Mouse (Mus musculus) lung, postnatal 10 days (tissue): ENCODE results near the gene Fbxo42.

Experiments
- DNase-seq: peaks from one replicate; pipeline ENCODE4 v3.0.0; 2021

Fbxo42 gene

DNA sequence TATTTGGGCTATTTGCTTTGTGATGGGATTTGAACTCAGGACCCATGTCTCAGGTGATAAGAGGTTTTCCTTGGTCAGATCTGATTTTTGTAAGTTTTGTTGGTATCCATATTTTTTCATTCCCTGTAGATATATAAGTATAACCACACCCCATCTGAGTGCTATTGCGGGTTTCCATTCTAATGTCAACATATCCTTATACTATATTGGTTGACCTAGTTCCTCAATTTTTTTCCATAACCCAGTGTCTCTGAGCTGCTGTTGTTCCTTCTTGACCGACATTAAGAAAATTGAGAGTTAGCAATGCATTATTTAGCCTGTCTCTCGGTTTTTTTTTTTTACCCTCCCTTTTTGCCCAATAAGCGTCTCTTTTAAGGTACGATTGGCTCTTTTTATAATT lies 75.0 kb downstream of the Fbxo42 start:
- no peak for DNase-seq

- no peak for DNase-seq
Measured at GRCm38 (mm10) chr4:141228687-141229086, 81.0 kb downstream of the Fbxo42 start.

- no peak for DNase-seq
Measured at GRCm38 (mm10) chr4:141233196-141233595, 85.5 kb downstream of the Fbxo42 start.

- no peak for DNase-seq
Measured at GRCm38 (mm10) chr4:141235537-141236111, 87.9 kb downstream of the Fbxo42 start.

DNA sequence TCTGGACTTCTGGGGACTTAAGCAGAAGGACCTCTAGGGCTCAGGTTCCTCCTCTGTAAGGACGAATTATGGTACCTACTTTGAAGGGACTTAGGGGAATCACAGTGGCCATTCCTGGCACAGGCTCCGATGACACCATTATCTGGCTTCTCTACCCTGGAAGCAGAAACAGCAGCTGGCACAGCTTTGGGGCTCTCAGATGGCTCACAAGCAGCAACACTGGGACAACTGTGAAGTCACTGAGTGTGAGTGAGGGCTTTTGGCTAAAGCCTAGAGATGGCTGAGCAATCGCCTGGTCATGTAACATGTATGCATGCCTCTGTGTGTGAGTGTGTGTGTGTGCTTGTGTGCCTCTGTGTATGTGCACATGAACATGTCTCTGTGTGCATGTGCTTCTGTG lies 89.1 kb downstream of the Fbxo42 start:
- peak; percentile 58 for DNase-seq

GRCm38 (mm10) chr4:141238492-141239387 lies 91.0 kb downstream of the Fbxo42 start:
- no peak for DNase-seq

GRCm38 (mm10) chr4:141239388-141240125 lies 91.8 kb downstream of the Fbxo42 start, which contains the start of gene Arhgef19:
Arhgef19 (plus strand) TSS chr4:141239499.
- peak; percentile 96 for DNase-seq

GRCm38 (mm10) chr4:141240617-141241016 lies 92.9 kb downstream of the Fbxo42 start:
- DNase-seq = peak; percentile 87

DNA sequence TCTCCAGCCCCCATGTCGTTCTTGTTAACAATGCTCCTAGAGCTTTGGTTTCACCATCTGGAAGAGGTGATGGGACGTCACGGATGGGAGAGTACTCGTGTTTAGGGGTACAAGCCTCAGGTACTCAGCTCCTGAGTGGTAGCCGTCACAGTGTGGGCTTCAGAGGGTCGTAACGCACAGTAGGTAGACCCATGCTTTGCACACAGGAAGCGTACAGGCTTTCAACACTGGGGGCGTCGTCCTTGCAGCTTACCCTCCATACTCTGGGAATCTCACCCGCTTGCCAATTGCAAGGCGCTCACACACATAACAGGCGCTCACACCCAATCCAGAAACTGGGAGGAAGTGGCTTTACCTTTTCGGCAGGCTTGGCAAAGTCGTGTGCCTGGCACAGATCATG lies 94.1 kb downstream of the Fbxo42 start:
- no peak for DNase-seq

GRCm38 (mm10) chr4:141242651-141243241 lies 95.0 kb downstream of the Fbxo42 start:
- peak; percentile 65 for DNase-seq

GRCm38 (mm10) chr4:141243636-141244035 lies 95.9 kb downstream of the Fbxo42 start:
- no peak for DNase-seq

- no peak for DNase-seq
Measured at GRCm38 (mm10) chr4:141244401-141244800, 96.7 kb downstream of the Fbxo42 start.

- peak; percentile 83 for DNase-seq
Measured at GRCm38 (mm10) chr4:141244931-141245425, 97.3 kb downstream of the Fbxo42 start.

- no peak for DNase-seq
Measured at GRCm38 (mm10) chr4:141246089-141246997, 98.6 kb downstream of the Fbxo42 start.

- DNase-seq = no peak
Measured at GRCm38 (mm10) chr4:141246998-141247350, 99.3 kb downstream of the Fbxo42 start.

GRCm38 (mm10) chr4:141247776-141248613 lies 100.3 kb downstream of the Fbxo42 start:
- DNase-seq = peak; percentile 72

DNA sequence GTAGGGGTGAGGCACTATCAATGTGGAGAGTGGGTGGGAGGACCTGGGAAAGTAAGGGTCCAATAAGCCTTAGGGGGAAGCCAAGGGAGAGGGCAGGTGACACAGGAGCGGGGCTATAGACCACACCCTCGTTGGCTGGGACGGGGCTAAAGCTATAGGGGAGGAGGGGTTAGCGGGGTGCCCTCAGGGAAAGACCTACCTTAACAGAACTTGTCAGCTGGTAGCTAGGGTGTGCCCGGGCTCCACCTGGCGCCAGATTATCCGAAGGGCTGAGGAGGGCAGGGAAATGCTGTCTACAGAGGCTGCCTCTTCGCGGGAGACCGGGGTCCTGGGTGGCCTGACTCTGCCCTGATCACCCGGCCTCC lies 100.9 kb downstream of the Fbxo42 start:
- no peak for DNase-seq

GRCm38 (mm10) chr4:141249383-141249782 lies 101.7 kb downstream of the Fbxo42 start:
- DNase-seq = no peak

- no peak for DNase-seq
Measured at GRCm38 (mm10) chr4:141251071-141251470, 103.4 kb downstream of the Fbxo42 start.

DNA sequence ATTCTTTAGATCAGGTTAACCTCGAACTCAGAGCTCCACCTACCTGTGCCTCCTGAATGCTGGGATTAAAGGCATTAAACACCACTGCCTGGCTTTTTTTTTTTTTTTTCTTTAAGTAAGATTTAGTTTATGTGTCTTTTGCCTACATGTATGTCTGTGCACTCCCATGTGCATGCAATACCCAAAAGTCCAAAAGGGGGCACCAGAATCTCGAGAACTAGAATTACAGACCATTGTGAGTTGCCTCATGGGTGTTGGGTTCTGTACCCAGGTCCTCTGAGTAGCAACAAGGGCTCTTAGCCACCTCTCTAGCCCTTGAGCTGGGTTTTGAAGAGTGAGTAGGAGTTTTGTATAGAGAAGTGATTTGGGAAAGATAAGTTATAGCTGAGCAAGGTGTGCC lies 104.9 kb downstream of the Fbxo42 start:
- no peak for DNase-seq
